Mouse (Mus musculus): Measurements from ENCODE around the gene Msi2. TPM values are rescaled to one million over a fixed set of nuclear protein-coding genes. Genes with fewer than 3 reads are reported as not detected.
A peak's percentile ranks its signal among the peaks of the same experiment; 100 is the strongest.

Msi2 gene
- total RNA-seq, 2 experiments from 2014 or later, result 196 to 206 TPM

DNA sequence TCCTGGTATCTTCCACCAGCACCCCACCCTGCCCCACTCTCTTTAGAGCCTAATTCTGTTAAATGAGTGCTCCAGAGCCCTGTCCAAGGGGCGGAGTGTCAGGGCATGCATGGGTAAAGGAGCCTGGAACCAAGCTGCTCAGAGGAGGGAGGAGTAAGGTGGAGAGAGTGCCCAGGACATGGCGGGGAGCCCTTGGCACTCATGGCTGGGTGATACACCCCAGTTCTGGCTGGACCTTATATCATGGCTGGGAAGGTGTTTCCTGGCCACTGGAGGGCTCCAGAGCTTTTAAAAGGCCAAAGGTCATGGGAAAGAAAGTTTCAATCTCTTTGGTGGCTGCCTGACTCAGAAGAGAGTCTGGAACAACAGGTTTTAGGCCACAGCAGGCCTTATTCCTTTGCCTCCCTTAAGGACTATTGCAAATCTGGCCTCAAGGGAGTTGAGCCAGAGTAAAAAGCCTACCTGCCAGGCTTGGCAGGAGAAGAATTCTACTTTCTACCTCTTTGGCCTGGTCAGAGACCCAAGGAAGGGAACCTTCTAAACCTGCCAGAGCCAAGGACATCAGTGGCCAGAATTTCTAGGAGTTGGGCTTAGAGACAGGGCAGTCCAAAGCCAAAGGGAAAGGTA is 352.3 kb downstream of the Msi2 start:
- intact Hi-C loops (cut with DNase I), result no loop called here
- no peak for DNase-seq

DNA sequence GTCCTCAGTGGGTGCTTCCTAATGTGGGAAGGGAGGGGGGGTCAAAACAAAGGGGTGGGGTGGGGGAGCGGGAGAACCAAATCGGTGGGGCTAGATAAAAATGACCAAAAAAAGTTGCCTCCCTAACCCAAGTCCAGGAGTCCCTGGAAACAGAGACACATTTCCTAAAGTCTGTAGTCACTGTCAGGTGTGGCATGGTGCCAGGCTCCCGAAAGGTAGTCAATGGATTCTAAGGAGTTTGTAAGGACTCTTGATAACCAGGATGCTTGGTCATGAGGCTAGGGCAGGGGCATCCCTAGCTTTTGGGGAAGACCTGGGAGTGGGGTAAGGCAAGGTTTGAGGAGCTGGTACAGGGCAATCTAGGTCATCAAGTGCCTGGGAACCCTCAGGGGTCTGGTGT is 354.1 kb downstream of the Msi2 start:
- DNase-seq, result no peak
- intact Hi-C loops (cut with DNase I), result no loop called here

DNA sequence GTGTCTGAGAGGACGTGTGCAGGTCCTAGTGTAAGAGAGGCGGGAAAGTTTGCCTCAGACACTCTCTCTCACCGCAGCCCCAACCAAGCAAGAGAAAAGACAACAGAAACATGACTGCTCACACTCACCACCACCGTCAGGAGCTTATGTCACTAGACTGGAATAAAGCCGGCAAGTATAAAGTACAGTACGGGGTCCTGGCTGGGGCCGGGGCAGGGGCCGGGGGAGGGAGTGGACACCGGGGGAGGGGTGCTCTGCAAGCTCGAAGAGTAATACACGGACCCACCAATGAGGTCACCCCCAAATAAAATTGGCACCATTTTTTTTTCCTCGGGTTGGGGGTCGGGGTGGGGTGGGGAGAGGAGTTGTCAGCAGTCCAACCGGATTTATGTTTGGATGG is 354.8 kb downstream of the Msi2 start:
- DNase-seq, result no peak
- intact Hi-C loops (cut with DNase I), result no loop called here

DNA sequence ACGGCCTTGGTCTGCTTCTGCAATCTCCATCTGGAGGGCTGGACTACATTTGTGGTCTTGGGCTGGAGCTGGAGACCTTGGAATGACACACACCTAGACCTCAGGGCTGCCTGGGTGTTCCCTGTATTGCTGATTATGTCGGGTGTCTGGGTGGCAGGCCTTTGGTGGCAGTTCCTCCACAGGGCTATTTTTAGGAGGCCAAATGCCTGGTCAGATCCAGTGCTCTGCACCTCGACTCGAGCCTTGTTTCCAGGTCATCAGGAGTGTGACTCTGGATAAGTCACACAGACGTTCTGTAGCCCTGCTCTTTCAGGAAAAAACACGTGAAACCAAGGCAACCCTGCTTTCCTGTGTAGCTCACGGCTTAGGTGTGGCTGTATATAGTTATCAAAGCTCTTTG is 358.6 kb downstream of the Msi2 start:
- DNase-seq, result peak in 1 of 2 experiments; percentile 24
- intact Hi-C loops (cut with DNase I), result no loop called here

DNA sequence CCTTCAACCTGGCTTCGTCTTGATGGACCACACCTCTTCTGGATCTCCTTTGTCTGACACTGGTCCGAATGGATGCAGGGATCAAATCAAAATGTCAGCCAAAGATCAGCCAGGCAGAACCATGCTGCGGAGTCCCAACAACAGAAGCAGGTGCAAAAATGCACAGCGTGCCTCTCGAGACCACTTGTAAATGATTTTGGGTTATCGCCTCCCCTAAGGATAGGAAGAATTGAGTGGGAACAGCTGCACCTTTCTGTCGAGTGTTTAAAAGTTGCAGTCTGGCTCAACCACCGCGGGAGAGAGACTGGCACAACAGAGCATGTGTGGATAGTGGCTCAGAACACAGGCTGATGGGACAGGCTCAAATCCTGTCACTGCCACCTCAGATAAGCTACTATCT is 361.0 kb downstream of the Msi2 start:
- DNase-seq, result no peak
- intact Hi-C loops (cut with DNase I), result no loop called here

DNA sequence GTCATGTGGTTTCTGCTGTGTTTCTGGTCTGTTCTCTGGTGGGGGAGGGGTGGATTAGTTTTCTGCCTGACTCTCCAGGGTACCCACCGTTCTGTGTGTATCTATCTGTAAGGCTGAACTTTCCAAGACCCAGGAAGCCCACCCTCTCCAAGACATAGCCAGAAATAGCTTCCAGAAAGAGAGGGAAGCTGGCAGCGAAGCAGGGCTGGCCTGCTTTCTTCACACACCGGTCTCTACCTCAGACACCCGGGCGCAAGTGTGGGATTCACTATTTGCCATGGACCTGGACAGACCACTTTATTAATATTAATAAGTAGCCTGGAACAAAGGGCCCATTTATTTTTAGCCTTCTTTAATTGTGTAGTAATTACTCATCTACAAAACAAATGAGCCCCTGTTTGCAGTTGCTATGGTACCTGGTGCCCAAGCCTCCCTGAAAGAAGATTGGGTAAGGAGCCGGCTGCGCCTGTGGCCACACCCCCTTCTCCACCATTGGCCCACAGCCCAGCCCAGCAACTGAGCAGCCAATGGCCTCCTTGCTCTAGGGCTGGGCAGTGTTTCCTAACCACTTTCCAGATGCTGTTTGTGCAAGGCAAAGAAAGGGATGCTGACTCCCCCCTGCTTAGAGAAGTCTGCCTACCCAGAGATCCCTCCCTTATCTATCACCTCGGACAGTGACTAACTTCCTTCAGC is 361.6 kb downstream of the Msi2 start:
- intact Hi-C loops (cut with DNase I), result no loop called here
- DNase-seq, result peak; percentile 47 to 65

GRCm38 (mm10) chr11:88356016-88356415 is 362.3 kb downstream of the Msi2 start:
- intact Hi-C loops (cut with DNase I), result no loop called here
- peak; percentile 48 to 49 for DNase-seq

DNA sequence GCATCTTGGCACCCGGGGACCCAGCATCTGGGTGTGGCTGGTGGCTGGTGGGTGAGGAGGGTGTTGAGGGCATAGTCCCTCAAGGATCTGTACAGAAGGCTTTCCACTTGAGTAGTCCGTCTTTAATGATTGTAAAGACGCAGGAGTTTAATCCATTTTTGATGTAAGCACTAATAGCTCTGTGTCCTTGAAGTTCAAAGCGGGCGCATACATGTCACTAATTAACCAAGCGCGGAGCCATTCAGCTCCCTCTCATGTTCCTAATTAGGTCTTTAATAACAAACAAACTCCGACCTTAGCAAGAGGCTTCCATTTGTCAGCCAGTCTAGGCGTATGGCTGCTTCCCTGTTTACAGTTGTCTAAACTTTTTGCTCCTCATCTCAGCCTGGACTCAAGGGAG is 363.5 kb downstream of the Msi2 start:
- no peak for DNase-seq
- intact Hi-C loops (cut with DNase I), result no loop called here

- intact Hi-C loops (cut with DNase I), result no loop called here
- no peak for DNase-seq
These were observed 366.4 kb downstream of the Msi2 start for GRCm38 (mm10) chr11:88351722-88352473.

- DNase-seq, result no peak
- intact Hi-C loops (cut with DNase I), result no loop called here
These were observed 369.6 kb downstream of the Msi2 start for GRCm38 (mm10) chr11:88348690-88349089.

GRCm38 (mm10) chr11:88348056-88348455 is 370.3 kb downstream of the Msi2 start:
- intact Hi-C loops (cut with DNase I), result no loop called here

DNA sequence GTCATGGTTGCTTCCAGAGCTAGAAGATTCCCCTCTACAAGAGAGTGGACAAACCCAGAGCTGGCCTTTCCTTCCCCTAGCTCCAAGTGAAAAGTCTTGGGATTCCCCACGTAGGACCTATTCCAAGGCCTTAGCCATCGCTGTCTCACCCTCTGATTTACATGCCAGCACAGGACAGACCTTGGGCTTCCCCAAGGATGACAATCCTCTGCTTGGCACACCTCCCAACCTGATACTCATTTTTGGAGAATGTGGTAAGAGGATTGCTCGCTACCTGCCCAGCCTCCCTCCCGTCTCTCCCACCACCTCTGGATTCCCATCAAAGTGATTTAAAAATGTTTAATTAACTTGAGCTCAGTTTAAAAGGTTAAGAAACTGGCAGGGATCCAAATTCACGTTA is 372.2 kb downstream of the Msi2 start:
- DNase-seq, result no peak
- intact Hi-C loops (cut with DNase I), result no loop called here

More at GRCm38 (mm10) chr11:88348056-88348455, 370.3 kb downstream of the Msi2 start:
- DNase-seq, result no peak

DNA sequence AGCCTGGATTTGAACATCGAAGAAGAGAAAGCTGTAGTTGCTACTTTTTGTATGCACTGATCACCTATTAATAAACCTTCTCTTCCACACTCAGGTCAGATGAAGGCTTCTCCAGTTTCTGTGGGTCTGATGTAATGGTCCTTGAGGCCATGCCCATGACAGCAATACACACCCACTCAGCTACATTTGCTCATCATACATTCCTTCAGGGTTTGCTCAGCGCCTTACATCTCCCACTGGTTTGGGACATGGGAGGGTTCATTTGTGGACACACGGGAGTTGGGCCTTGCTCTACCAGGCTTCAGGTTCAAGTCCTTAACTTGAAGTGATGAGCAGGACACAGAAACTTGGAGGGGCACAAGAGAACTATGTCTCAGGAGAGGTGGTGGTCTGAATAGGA is 380.4 kb downstream of the Msi2 start:
- intact Hi-C loops (cut with DNase I), result no loop called here
- DNase-seq, result no peak

GRCm38 (mm10) chr11:88334893-88335292 is 383.4 kb downstream of the Msi2 start:
- intact Hi-C loops (cut with DNase I), result no loop called here
- no peak for DNase-seq

DNA sequence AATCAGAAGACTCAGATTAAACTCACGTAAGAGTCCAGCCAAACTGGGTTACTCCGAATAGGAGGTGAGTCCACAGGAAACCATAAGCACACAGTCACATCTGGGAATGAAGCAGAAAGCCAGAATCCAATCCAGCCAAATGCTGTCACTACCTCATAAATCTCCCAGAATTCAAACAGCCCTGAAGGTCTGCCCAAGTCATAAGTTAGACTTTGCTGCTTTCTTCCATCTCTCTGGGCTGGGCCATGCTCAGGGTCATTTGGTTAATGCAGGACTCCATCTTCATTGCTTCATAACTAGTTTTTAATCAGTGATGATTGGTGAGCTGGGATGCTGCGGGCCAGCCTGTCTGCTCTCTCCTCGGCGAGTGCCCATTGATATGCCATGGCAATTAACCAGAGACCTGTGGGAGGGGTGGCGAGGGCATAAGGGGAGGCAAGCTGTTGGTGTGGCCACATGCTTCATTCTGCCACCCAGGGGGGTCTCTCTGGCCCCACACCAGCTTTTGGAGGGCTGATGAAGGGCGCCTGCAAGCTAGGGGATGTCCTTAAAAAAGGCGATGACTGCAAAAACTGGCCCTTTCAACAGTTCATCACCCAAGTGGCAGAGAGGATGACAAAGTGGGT is 385.9 kb downstream of the Msi2 start:
- DNase-seq, result no peak
- intact Hi-C loops (cut with DNase I), result no loop called here

DNA sequence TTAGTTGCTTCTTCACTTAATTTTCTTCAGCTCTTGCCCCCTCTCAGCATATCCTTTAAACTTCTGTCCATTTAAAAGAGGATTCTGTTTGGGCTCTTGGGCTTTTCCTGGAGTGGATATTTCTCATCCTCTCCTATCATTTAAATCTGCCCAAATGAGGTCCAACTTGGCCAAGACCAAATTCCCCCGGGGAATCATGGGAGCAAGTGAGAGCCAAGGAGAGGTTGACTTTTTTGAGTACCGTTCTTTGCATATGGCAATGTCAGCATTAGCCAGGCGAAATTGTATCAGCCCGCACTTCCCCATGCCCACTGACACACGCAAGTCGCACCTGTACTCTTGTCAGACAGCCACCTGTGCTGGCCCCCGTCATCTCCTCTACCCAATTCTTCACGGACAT is 386.6 kb downstream of the Msi2 start:
- no peak for DNase-seq
- intact Hi-C loops (cut with DNase I), result no loop called here

GRCm38 (mm10) chr11:88330799-88331198 is 387.5 kb downstream of the Msi2 start:
- intact Hi-C loops (cut with DNase I), result no loop called here
- peak; percentile 49 to 58 for DNase-seq

- intact Hi-C loops (cut with DNase I), result no loop called here
- DNase-seq, result no peak
These were observed 389.3 kb downstream of the Msi2 start for GRCm38 (mm10) chr11:88328813-88329595.

- intact Hi-C loops (cut with DNase I), result no loop called here
- no peak for DNase-seq
These were observed 391.3 kb downstream of the Msi2 start for GRCm38 (mm10) chr11:88327016-88327415.

DNA sequence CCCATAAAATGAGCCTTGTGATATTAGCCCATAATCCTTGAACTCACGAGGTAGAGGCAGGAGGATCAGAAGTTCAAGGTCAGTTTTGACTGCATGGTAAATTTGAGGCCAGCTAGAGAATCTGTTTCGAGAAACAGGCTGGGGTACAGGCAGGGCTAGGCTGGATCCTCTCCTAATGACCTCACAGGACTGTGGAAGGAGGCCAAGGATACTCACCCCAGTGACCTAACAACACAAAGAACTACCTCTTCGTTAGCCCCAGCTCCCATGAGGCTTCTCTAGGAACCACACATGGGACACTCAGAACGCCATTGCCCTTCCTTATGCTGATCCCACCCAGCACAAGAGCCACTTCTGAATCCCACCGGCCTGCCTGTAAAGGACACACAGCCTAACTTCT is 399.5 kb downstream of the Msi2 start:
- intact Hi-C loops (cut with DNase I), result no loop called here
- peak in 1 of 2 experiments; percentile 44 for DNase-seq
